Mouse (Mus musculus) urinary bladder, postnatal 36 days (tissue): ENCODE measurements around the gene Atp13a3.
"Not testable (repeated sequence)": the region's sequence is repeated elsewhere in the genome, so short reads cannot be mapped to it uniquely, and the experiment has no call there.

Experiments
- DNase-seq, 2 experiments: peaks; one replicate each; pipeline ENCODE4 v3.0.0; 2022; ENCODE audit warnings: low spot score in 2 of 2, mixed read lengths in 1 of 2

Atp13a3 gene

GRCm38 (mm10) chr16:30405925-30406670 is at the start of gene Atp13a3:
Gene Atp13a3 (minus strand): TSS chr16:30405975.
- no peak for DNase-seq

- no peak for DNase-seq
These were observed 47.6 kb upstream of the Atp13a3 start for GRCm38 (mm10) chr16:30453213-30453975.

- not testable (repeated sequence) for DNase-seq
These were observed 45.4 kb upstream of the Atp13a3 start for GRCm38 (mm10) chr16:30451174-30451573.

GRCm38 (mm10) chr16:30449017-30449416 is 43.2 kb upstream of the Atp13a3 start:
- DNase-seq, result no peak

DNA sequence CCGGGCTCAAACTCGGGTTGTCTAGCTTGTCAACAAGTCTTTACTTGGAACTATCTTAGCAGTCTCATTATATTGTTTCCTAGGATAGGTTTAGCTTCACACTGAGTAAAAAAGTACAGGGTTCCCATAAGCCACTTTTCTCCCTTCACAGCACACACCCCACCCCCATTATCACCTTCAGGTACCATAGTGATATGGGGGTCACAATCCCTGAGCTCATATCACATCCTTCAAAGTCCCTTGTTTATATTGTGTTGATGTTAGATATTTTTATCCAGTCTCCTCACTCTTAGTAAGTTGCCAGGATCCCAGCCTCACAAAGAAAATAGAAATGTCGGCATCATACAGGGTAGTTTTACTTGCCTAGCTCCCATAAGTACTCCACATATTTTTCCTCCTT is 42.4 kb upstream of the Atp13a3 start:
- no peak for DNase-seq

GRCm38 (mm10) chr16:30447642-30448041 is 41.9 kb upstream of the Atp13a3 start:
- DNase-seq, result no peak

DNA sequence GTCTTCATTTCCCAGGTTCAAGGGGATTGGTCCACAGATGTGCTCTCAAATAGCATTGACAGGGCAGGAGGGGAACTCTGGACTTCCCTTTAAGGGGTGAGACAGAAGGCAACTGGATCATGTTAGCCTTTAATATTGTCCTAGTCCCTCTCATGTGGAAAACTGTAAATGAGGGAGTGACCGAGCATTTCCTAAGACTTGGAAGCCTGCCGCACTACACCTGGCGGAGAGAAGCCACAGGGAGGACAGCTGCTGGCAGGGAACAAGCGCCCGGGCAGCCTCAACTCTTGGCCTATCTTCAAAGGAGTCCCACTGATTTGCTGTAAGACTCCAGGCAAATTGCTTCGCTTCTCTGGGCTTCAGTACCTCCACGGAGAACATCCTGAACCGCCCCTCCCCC is 37.6 kb upstream of the Atp13a3 start:
- DNase-seq, result peak in 1 of 2 experiments; percentile 3

GRCm38 (mm10) chr16:30442451-30442850 is 36.7 kb upstream of the Atp13a3 start:
- no peak for DNase-seq

DNA sequence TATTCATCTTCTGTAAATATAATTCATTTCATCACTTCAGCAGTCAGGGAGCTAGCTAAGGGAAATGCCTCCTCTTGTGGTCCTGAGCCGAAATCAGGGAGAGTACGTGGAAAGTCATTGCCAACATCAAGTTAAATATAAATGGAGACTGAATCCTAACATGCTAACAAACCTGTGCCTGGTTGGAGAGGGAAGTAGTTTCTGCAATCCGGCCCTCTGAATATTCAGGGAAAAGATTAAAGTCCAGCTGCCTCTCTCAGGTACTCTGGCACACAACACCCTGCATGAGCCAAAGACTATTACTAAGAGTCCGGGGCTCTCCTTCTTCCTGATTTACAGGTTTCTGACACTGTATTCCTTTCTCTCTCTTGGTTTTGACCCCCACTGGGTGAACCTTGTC is 35.6 kb upstream of the Atp13a3 start:
- DNase-seq, result no peak

- DNase-seq, result no peak
These were observed 34.1 kb upstream of the Atp13a3 start for GRCm38 (mm10) chr16:30439841-30440240.

DNA sequence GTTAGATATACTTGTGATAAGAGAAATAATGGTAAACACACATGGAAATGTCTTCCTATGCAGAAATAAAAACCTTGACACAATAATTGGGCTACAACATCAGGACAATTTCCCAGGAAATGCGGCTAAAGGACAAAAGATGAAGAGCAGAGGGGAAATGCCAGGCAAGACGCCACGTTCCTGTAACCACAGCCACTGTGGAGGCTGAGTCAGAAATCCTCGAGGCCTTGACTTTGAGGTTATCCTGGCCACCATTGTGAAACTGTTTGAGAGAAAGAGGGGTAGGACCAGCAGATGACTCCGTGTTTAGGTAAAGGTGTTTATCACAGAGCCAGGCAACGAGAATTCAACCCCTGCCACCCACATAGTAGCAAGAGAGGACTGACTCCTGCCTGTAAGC is 33.6 kb upstream of the Atp13a3 start:
- DNase-seq, result no peak

DNA sequence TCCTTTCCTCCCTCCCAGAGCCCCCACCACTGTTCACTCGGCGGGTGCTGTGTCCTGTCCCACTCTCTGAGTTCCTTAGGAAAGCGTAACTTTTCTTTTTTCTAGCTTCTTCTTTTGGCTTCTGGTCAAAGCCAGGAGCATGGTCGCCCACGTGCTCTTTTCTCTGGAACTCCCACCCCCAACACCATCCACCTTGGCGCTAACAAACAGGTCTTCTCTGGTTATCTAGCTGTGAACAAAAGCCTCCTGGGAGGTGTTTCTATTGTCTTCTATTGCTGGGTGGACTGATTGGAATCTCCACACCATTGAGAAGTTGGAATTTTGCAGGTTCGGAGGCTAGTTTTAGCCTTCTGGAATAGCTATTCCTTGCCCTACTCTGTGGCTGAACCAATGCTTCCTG is 30.5 kb upstream of the Atp13a3 start:
- DNase-seq, result no peak

- DNase-seq, result no peak
These were observed 29.6 kb upstream of the Atp13a3 start for GRCm38 (mm10) chr16:30435393-30435792.

- no peak for DNase-seq
These were observed 27.4 kb upstream of the Atp13a3 start for GRCm38 (mm10) chr16:30433148-30433547.

GRCm38 (mm10) chr16:30432111-30432510 is 26.3 kb upstream of the Atp13a3 start:
- DNase-seq, result no peak

DNA sequence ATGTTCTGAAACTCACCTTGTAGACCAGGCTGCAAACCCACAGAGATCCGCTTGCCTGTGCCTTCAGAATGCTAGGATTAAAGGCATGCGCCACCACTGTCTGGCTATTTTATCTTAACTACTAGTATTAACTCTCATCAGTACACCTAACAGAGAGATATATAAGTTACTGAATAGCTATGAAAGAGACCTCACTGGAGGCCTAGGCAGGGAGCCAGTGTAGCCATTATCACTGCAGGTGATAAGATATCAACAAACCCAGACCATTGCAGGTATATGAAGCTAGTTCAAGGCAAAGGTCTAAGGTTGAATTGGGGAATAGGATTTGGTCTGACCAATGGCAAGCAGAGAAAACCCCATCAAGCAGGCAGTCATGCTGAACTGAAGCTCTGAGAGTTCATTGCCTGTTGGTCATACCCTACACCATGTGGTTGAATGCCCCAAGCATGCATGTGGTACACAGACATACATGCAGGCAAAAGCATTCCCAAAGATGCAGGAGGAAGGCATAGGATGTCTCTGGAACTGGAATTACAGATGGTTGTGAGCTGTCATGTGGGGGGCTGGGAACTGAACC is 24.8 kb upstream of the Atp13a3 start:
- no peak for DNase-seq

- DNase-seq, result no peak
These were observed 23.0 kb upstream of the Atp13a3 start for GRCm38 (mm10) chr16:30428753-30429260.

- DNase-seq, result no peak
These were observed 21.7 kb upstream of the Atp13a3 start for GRCm38 (mm10) chr16:30427466-30427865.

DNA sequence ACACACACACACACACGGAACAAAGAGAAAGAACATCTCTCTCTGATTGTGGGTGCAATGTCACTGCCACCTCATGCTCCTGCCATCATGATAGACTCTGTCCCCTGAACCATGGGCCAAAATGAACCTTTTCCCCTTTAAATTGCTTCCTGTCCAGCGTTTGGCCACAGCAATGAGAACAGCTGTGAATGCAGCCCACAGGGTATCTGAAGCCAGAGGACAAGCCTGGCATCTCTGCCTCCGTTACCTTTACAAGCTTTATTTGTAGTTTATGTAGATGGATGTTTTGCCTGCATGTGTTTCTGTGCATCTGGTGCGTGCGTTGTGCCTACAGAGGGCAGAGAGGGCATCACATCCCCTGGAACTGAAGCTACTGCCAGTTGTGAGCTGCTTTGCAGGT is 21.2 kb upstream of the Atp13a3 start:
- no peak for DNase-seq

DNA sequence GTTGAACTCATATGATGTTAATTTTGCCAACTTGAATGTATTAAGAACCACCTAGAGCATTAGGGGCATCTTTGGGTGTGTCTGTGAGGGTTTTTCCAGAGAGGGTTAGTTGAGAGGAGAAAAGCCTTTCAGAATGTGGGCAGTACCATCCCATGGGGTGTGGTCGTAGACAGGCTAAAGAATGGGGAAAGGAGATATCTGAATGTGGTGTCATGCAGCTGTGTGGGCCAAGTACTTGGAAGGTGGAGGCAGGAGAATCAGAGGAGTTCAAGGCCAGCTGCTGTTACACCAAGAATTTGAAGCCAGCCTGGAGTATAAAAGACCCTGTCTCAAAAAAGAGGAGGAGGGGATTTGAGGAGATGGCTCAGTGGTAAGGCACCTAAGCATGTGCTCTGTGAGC is 20.2 kb upstream of the Atp13a3 start:
- no peak for DNase-seq

DNA sequence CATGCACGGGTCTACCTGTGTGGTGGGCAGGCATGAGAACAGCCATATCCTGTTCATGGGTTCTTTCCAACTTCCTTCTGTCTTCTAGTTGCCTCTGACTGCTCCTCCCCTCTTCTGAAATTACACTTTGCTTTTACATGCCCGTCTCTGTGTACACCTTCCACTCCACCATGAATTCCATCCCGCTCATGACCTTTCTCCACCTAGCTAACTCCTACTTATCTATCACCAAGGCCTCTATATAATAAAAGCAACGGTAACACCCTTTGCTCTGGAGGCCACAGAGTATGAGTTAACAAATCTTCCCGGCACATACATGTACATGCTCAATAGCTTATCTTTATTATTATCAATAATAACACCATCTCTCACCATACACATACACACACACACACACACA is 18.3 kb upstream of the Atp13a3 start:
- no peak for DNase-seq

DNA sequence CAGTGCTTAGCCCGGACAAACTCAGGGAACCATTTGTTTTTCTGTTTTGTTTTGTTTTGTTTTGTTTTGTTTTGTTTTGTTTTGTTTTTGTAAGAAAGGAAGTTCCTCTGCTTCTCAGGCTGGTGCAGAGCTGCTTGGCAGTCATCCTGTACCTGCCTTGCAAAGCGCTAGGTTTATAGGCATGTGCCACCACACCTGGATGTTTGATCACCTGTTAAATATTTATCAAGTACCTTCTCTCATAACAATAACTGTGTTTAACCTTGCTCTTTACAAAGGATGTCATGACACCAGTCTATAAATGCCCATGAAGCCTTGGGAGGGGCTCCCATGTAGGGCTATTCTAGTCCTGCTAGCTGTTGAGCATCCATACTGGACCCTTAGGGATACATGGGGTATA is 10.9 kb upstream of the Atp13a3 start:
- no peak for DNase-seq

DNA sequence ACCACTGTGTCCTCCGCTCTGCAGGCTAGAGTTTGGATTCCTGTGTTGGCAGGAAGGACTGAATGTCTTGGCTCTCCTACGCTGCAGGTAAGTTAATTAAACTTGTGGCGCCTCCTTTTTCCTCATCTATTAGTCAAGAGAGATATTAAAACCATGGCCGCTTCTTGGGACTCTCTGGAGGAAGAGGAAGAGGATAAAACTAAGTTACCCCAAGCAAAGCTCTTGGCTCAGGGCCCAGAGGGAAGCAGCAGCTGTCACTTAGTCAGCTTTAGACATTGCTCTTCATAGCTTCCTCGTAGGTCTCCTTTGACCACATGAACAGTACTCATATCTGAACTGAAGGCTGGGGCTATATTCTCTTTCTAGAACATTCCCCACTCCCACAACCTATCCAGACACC is 10.5 kb upstream of the Atp13a3 start:
- no peak for DNase-seq
